Mouse (Mus musculus) kidney, adult 2 months (tissue): ENCODE measurements at regions not wholly inside any gene's neighbourhood (a gene's known extent, or its start where the extent isn't known, plus 50 kb on each side); places are given as distances from the start of the nearest gene placed in this dataset.

Source experiments
- DNase-seq: peaks from one replicate; pipeline ENCODE4 v3.0.0; 2021
- H3K27ac ChIP-seq: fragments of 200-500 bp; 2 replicates; pipeline ENCODE4 v1.5.1; 2012; ENCODE audit warnings: low read depth, low read length, control low read depth, inconsistent platforms; ENCODE audit not compliant: insufficient read depth
- H3K27me3 ChIP-seq: fragments of 200-500 bp; replicated peaks from 2 replicates; pipeline ENCODE4 v1.6.1; 2012; ENCODE audit warnings: mild to moderate bottlenecking, moderate library complexity, low read length, inconsistent platforms; ENCODE audit not compliant: control insufficient read depth, insufficient read depth
- H3K36me3 ChIP-seq: fragments of 200-500 bp; 2 replicates; pipeline ENCODE4 v1.6.1; 2012; ENCODE audit warnings: mild to moderate bottlenecking, moderate library complexity, low read length, inconsistent platforms; ENCODE audit not compliant: control insufficient read depth, insufficient read depth
- H3K4me1 ChIP-seq: fragments of 200-500 bp; 2 replicates; pipeline ENCODE4 v1.6.1; 2011; ENCODE audit warnings: low read length; ENCODE audit not compliant: control insufficient read depth, insufficient read depth
- H3K4me3 ChIP-seq: fragments of 200-500 bp; 2 replicates; pipeline ENCODE4 v1.5.1; 2011; ENCODE audit warnings: mild to moderate bottlenecking, low read depth, low read length, control low read depth; ENCODE audit not compliant: insufficient read depth
- CTCF ChIP-seq: fragments of 200-500 bp; conservative IDR thresholded peaks from 2 replicates; pipeline ENCODE4 v1.5.1; 2011; ENCODE audit warnings: low read depth, mild to moderate bottlenecking, control low read depth, low read length, moderate library complexity, mixed read lengths; ENCODE audit not compliant: insufficient read depth, insufficient read length
- POLR2A ChIP-seq: fragments of 200-500 bp; IDR thresholded peaks from one replicate; pipeline ENCODE4 v1.6.1; 2011; ENCODE audit warnings: low read depth, low read length, control low read depth
- WGBS: fragments of 180-500 bp; shearing (Covaris S2); methylation state at CpG from one replicate; pipeline ENCODE4 v1.1.7; 2018; 5-methylcytosine and 5-hydroxymethylcytosine counted together

DNA sequence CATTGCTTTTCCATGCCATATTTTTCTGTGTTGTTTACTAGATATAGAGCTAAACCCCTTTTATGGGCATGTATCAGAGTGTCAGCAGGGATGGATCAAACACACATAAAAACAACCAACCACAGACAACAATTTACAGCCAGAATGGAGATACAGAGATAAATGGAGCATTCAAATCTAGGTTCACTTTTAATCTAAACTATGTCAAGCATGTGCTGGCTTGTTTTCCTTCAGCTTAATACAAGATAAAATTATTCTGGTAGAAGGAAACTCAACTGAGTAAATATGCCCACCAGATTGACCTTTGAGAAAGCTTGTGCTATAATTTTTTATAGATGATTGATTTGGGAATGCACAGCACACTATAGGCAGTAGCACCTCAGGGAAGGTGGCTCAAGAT lies 1199.7 kb downstream of the Cntnap5b start:
- Histone ChIP-seq H3K36me3 (no peaks in the 10 kb centered on the region), H3K27ac (no peak overlapping the region), H3K4me3 (no peak overlapping the region), H3K27me3 (no peaks in the 10 kb centered on the region), H3K4me1 (no peaks in the 10 kb centered on the region)
- no peak for TF ChIP-seq POLR2A
- TF ChIP-seq CTCF = no peak
- DNase-seq = no peak

DNA sequence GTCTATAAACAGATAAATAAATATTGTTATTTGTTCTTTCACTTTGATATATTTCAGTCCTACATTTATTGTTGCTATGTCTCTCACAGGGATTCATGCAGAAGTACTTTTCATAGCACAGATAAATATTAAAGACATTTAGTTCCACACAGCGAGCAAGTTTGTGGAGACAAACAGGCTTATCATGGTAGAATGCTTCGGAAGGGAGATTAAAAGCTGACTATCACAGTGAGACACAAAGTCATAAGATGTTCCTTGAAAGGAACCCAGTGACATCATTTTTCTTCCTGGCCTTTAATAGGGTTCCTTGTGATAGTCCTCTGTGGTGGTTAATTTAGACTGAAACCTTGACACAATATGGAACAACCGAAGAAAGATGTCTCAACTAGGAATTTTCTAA lies 1201.1 kb downstream of the Cntnap5b start:
- H3K27me3 ChIP-seq = no peaks in the 10 kb centered on the region
- 82% methylated on average over 3 of the region's 3 CpGs for WGBS
- H3K4me3 ChIP-seq = no peak overlapping the region
- H3K4me1 ChIP-seq = no peaks in the 10 kb centered on the region
- no peak for DNase-seq
- no peaks in the 10 kb centered on the region for H3K36me3 ChIP-seq
- H3K27ac ChIP-seq = no peak overlapping the region
- no peak for TF ChIP-seq POLR2A
- TF ChIP-seq CTCF = no peak
